ENCODE assay signal across 19 mouse cellular contexts in the genomic region with DNA sequence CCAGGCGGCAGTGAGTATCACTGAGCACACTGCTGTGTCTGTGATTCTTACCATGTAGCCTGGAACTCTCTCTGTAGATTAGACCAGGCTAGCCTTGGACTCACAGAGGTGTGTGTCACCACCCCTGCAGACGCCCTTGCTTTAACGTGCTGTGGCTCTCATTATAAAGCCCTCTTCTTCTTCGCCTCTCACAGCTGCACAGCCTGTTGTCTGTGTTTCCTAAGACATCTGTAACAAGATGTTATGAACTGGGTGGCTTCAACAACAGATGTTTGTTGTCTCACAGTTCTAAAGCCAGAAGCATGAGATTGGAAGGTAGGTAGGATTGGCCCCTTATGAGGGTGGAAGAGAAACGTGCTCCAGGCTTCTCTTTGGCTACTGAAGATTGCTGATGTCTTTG.
"Had no signal": no experiment of that assay in that cellular context is flagged by ENCODE, and none has a peak within 500 bp of the region (broad histone marks: within the 10 kb centered on the region; RNA-seq: fewer than 3 reads in every experiment).

No protein-coding gene starts in this region.

- H3K36me3 ChIP-seq: limb, embryonic 10.5 days; limb, embryonic 13.5 days; liver, embryonic 12.5 days; liver, embryonic 15.5 days; lung, embryonic 15.5 days; midbrain, embryonic 13.5 days had no signal

- H3K4me3 ChIP-seq: layer of hippocampus, adult 2 months; limb, embryonic 10.5 days; limb, embryonic 13.5 days; liver, embryonic 12.5 days; liver, embryonic 15.5 days; lung, embryonic 15.5 days; midbrain, embryonic 13.5 days had no signal

- H3K27ac ChIP-seq: kidney, postnatal 0 days; layer of hippocampus, adult 2 months; limb, embryonic 10.5 days; limb, embryonic 13.5 days; liver, embryonic 12.5 days; liver, embryonic 15.5 days; lung, embryonic 15.5 days; macrophage; midbrain, embryonic 13.5 days; stomach, postnatal 0 days had no signal

- H3K4me2 ChIP-seq: limb, embryonic 13.5 days; liver, embryonic 12.5 days; liver, embryonic 15.5 days; lung, embryonic 15.5 days; midbrain, embryonic 13.5 days had no signal

- H3K4me1 ChIP-seq: liver, embryonic 15.5 days had no signal

- H3K27me3 ChIP-seq: limb, embryonic 13.5 days; liver, embryonic 12.5 days; liver, embryonic 15.5 days; lung, embryonic 15.5 days; midbrain, embryonic 13.5 days had no signal

- H3K9me3 ChIP-seq: limb, embryonic 10.5 days; limb, embryonic 13.5 days; liver, embryonic 12.5 days; liver, embryonic 15.5 days; lung, embryonic 15.5 days; midbrain, embryonic 13.5 days had no signal

- H3K9ac ChIP-seq: limb, embryonic 13.5 days; liver, embryonic 12.5 days; liver, embryonic 15.5 days; lung, embryonic 15.5 days; midbrain, embryonic 13.5 days had no signal

- DNase-seq: kidney, adult 2 months; kidney, postnatal 25 days; layer of hippocampus, adult 9-11 months; liver; lung, adult 18-20 months; lung, postnatal 14 days; right cerebral cortex, postnatal 4 days had no signal

- ATAC-seq: intestine, postnatal 0 days; liver, embryonic 12.5 days; midbrain, embryonic 13.5 days; midbrain, embryonic 16.5 days had no signal
